Mouse (Mus musculus) urinary bladder, postnatal 10 days (tissue): Measurements from ENCODE around the gene Hoxa1.

Source experiments
- DNase-seq: peaks from one replicate; pipeline ENCODE4 v3.0.0; 2022; ENCODE audit warnings: low spot score

Gene Hoxa1

GRCm38 (mm10) chr6:52170898-52171223 is 12.7 kb upstream of the Hoxa1 start:
- DNase-seq, result no peak

- no peak for DNase-seq
Observed at GRCm38 (mm10) chr6:52170166-52170897, 12.2 kb upstream of the Hoxa1 start.

GRCm38 (mm10) chr6:52169499-52170165 is 11.5 kb upstream of the Hoxa1 start:
- DNase-seq, result no peak

GRCm38 (mm10) chr6:52168191-52169055 is 10.3 kb upstream of the Hoxa1 start:
- DNase-seq, result no peak

GRCm38 (mm10) chr6:52167736-52168161 is 9.6 kb upstream of the Hoxa1 start:
- DNase-seq, result no peak

GRCm38 (mm10) chr6:52167176-52167575 is 9.1 kb upstream of the Hoxa1 start:
- DNase-seq, result no peak

GRCm38 (mm10) chr6:52166431-52167077 is 8.4 kb upstream of the Hoxa1 start:
- DNase-seq, result no peak

- DNase-seq, result no peak
Observed at GRCm38 (mm10) chr6:52165441-52166370, 7.6 kb upstream of the Hoxa1 start.

GRCm38 (mm10) chr6:52164626-52165440 is 6.7 kb upstream of the Hoxa1 start, which contains the start of gene Hoxa2:
Gene Hoxa2, minus strand, starts transcription at chr6:52164831.
- no peak for DNase-seq

GRCm38 (mm10) chr6:52164051-52164625 is 6.0 kb upstream of the Hoxa1 start:
- DNase-seq, result no peak

GRCm38 (mm10) chr6:52163366-52164031 is 5.4 kb upstream of the Hoxa1 start:
- no peak for DNase-seq

- DNase-seq, result no peak
Observed at GRCm38 (mm10) chr6:52162611-52163365, 4.7 kb upstream of the Hoxa1 start.

GRCm38 (mm10) chr6:52162093-52162380 is 3.9 kb upstream of the Hoxa1 start:
- DNase-seq, result no peak

GRCm38 (mm10) chr6:52161336-52162092 is 3.4 kb upstream of the Hoxa1 start:
- no peak for DNase-seq

GRCm38 (mm10) chr6:52160511-52161335 is 2.6 kb upstream of the Hoxa1 start:
- no peak for DNase-seq

- no peak for DNase-seq
Observed at GRCm38 (mm10) chr6:52159979-52160378, 1.9 kb upstream of the Hoxa1 start.

GRCm38 (mm10) chr6:52159164-52159761 is 1.1 kb upstream of the Hoxa1 start:
- no peak for DNase-seq
